Mouse (Mus musculus) megakaryocyte, embryonic 14.5 days (primary cell): Measurements from ENCODE around the gene Clec16a. TPM values are rescaled to one million over a fixed set of nuclear protein-coding genes. Genes with fewer than 3 reads are reported as not detected.

Experiments
- H3K27me3 ChIP-seq: replicated peaks from 2 replicates; pipeline ENCODE3; 2012; ENCODE audit warnings: inconsistent platforms
- H3K36me3 ChIP-seq: replicated peaks from 2 replicates; pipeline ENCODE3; 2012; ENCODE audit warnings: low read length, inconsistent platforms, mixed read lengths
- H3K4me1 ChIP-seq: 2 replicates; pipeline ENCODE4 v1.6.1; 2012; ENCODE audit warnings: inconsistent platforms
- H3K4me3 ChIP-seq: replicated peaks from 2 replicates; pipeline ENCODE3; 2012; ENCODE audit warnings: moderate library complexity, mild to moderate bottlenecking, inconsistent platforms
- H3K9me3 ChIP-seq: 2 replicates; pipeline ENCODE4 v1.6.1; 2012; ENCODE audit warnings: inconsistent platforms
- FLI1 ChIP-seq: IDR thresholded peaks from 2 replicates; pipeline ENCODE4 v1.6.1; 2012; ENCODE audit warnings: low read length, inconsistent platforms, mixed read lengths
- GATA1 ChIP-seq: IDR thresholded peaks from 3 replicates; pipeline ENCODE4 v1.6.1; 2012; ENCODE audit warnings: mixed read lengths, low read length, inconsistent platforms, borderline replicate concordance
- polyA plus RNA-seq: library from polyadenylated mRNA; stranded (reverse); fragments of >175 nt; gene quantifications from 2 replicates; pipeline ENCODE4 v1.2.3, GENCODE M21; 2012; ENCODE audit warnings: low replicate concordance; ENCODE audit not compliant: insufficient read depth

Gene Clec16a
- polyA plus RNA-seq, 1 experiment: 10.4 TPM

DNA sequence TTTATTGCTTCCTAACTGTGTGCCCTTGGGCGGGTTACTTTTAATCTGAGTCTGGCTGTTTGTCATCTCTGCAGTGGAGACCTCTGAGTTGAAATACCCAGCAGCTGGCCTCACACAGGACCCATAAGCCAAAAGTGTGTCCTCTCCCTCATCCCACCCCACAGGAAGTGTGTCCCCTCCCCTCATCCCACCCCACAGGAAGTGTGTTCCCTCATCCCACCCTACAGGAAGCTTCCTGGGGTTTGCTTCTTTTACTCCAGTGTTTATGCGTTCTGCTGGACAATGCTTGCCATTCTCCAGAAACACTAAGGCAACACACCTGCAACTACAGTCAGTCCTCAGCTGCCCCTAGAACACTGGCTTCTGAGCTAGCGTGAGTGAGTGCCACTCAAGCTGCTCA is 92.8 kb downstream of the Clec16a start:
- Histone ChIP-seq H3K36me3 (peaks cover 45% of the 10 kb centered on the region), H3K4me1 (peaks cover 78% of the 10 kb centered on the region), H3K4me3 (peak overlapping the region; percentile 68), H3K27me3 (no peaks in the 10 kb centered on the region), H3K9me3 (no peaks in the 10 kb centered on the region)
- no peak for TF ChIP-seq GATA1

DNA sequence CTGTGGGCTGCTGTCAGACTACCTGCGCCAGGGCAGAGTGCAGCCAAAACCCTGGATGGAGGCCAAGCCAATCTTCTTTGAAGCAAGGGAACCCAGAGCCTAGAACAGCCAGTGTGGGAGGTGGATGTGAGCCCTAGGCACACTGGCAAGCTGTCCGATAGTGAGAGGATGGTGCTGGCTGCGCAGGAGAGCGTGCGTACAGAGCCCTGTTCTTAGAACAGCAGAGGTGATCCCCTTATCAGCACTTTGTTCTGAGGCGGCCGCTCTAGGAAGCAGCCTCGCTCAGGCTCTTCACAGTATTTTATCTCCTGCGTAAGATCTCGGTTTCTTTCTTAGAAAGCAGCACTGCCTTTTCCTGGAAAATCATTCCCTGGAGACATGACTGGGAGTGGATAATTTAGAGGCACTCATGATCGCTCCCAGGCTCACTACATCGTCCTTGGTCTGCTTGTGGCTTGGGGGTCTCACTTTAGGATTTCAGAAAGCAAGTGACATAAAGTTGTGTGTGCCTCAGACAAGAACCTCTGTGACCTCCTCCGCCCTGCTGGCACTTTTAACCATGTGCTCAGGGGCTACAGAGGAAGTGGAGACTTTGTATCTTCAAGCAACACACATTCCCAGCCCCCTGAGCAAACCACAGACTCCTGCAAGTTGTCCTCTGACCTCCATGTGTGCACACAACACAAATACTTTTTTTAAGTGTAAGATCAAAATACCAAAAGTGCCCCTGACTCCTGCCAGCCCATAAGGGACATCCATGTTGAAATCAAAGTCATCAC is 94.2 kb downstream of the Clec16a start:
- H3K36me3 ChIP-seq: peaks cover 42% of the 10 kb centered on the region
- no peaks in the 10 kb centered on the region for H3K27me3 ChIP-seq
- H3K4me3 ChIP-seq: peak overlapping the region; percentile 84
- TF ChIP-seq GATA1: no peak
- TF ChIP-seq FLI1: no peak
- H3K9me3 ChIP-seq: no peaks in the 10 kb centered on the region
- peaks cover 88% of the 10 kb centered on the region for H3K4me1 ChIP-seq

DNA sequence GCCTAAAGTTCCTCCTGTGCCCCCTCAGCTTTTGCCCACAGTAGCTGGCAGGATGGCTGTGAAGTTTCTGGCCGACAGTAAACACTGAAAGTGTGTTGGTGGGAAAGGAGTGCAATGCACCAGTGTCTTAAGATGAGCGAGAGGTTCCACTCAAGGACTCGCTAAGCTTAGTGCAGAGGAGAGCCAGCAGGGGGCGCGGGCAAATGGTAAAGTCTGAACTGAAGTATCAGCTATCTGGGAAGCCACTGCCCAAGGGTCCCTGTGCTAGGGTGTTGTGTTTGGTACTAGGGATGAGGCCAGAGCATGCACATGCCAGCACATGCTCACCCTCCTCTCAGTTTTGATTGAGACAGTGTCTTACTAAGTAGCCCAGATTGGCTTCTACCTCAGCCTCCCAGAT is 94.9 kb downstream of the Clec16a start:
- no peaks in the 10 kb centered on the region for H3K27me3 ChIP-seq
- TF ChIP-seq GATA1: no peak
- TF ChIP-seq FLI1: no peak
- H3K36me3 ChIP-seq: peaks cover 42% of the 10 kb centered on the region
- H3K9me3 ChIP-seq: no peaks in the 10 kb centered on the region
- H3K4me1 ChIP-seq: peaks cover 91% of the 10 kb centered on the region
- peak overlapping the region; percentile 16 for H3K4me3 ChIP-seq

DNA sequence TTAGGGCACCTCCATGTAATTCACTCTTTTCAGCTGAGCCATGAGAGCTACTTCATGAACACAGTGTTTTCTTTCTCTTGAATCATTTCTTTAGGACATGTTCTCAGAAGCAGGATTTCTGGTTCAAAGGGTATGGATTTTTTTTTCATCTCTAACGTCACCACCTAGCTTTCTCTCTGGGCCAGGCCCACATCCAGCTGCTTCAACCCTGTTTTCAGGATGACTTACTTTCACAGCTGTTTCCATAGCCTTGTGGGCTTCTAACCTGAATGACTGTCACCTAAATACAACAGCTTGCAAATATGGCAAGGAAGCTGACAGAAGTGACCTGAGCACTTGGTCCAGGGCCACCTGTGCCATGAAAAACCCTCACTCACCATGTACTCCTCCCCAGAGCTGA is 96.0 kb downstream of the Clec16a start:
- H3K9me3 ChIP-seq: no peaks in the 10 kb centered on the region
- TF ChIP-seq FLI1: no peak
- H3K36me3 ChIP-seq: peaks cover 41% of the 10 kb centered on the region
- H3K4me1 ChIP-seq: peaks cover 92% of the 10 kb centered on the region
- H3K4me3 ChIP-seq: no peak overlapping the region
- H3K27me3 ChIP-seq: no peaks in the 10 kb centered on the region

DNA sequence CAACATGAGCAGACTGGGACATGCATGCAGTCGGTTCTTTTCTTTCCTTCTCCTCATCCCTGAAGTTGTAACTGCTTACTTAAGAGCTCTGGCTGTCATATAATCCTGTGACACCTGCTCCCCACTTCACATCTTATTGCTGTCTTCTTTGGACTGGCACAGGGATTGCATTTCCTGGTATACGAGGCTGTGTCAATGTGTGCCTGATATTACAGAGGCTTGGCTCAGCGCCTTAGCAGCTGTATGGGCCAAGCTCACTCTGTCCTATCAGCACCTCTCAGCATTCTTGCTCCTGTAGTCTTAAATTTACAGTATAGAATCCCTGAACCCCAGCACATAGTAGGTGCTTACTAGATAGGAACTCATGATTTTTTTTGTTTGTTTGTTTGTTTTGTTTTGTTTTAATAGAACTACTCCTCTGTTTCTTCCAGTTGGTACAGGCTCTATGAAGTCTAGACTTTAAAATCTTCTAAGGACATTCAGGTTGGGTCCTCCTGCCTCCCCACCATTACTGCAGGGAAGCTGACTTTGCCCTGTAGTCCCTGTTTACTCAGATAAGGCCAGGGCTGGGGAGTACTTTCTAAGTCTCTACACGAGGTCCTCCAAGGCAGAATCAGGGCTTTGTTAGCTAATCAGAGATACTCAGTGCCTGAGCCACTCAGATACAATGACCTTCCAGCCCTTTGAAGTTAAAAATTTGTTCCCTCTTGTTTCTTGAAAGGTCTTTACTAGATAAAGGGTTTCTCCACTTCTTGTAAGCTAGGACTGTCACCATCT is 97.9 kb downstream of the Clec16a start:
- no peak overlapping the region for H3K4me3 ChIP-seq
- peaks cover 83% of the 10 kb centered on the region for H3K4me1 ChIP-seq
- H3K36me3 ChIP-seq: peaks cover 52% of the 10 kb centered on the region
- TF ChIP-seq GATA1 (no peak), FLI1 (no peak)
- H3K9me3 ChIP-seq: no peaks in the 10 kb centered on the region
- H3K27me3 ChIP-seq: no peaks in the 10 kb centered on the region

DNA sequence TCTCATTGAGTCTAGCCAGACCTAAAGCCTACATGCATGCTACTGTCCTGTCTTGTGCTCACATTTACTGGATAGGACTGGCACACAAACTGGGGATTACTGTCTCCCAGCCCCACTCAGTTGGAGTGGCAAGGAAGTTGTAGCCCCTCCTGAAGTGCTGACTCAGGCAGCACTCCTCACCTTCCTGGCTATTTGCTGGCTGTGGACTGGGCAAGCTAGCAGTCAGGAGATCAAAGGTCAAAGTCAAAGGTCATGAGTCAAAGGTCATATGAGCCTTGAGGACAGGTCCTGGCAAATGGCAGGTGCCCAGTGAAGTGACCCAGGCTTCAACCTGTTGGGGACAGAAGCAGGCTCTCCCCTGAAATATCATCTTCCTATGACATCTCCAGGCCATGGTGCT is 99.1 kb downstream of the Clec16a start:
- Histone ChIP-seq H3K27me3 (no peaks in the 10 kb centered on the region), H3K4me1 (peaks cover 76% of the 10 kb centered on the region), H3K4me3 (no peak overlapping the region), H3K9me3 (no peaks in the 10 kb centered on the region), H3K36me3 (peaks cover 64% of the 10 kb centered on the region)
- TF ChIP-seq GATA1 (no peak), FLI1 (no peak)

DNA sequence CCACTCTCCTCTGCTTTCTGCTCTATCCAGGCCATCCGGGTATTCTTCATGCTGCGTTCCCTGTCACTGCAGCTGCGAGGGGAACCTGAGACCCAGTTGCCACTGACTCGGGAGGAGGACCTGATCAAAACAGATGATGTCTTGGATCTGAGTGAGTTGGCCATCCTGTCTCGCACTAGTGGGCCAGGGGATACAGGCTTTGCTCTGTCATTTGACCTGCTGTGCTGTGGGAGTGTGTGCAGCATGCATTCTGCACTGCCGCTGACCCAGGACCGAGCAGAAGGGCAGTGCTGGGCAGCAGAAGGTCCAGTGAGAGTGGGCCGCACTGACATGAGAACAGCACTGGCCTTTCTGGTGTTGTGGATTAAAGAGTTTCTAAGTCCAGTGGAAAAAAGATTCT is 99.6 kb downstream of the Clec16a start:
- Histone ChIP-seq H3K9me3 (no peaks in the 10 kb centered on the region), H3K4me3 (no peak overlapping the region), H3K36me3 (peaks cover 69% of the 10 kb centered on the region), H3K4me1 (peaks cover 71% of the 10 kb centered on the region), H3K27me3 (no peaks in the 10 kb centered on the region)
- TF ChIP-seq FLI1: no peak
- no peak for TF ChIP-seq GATA1

DNA sequence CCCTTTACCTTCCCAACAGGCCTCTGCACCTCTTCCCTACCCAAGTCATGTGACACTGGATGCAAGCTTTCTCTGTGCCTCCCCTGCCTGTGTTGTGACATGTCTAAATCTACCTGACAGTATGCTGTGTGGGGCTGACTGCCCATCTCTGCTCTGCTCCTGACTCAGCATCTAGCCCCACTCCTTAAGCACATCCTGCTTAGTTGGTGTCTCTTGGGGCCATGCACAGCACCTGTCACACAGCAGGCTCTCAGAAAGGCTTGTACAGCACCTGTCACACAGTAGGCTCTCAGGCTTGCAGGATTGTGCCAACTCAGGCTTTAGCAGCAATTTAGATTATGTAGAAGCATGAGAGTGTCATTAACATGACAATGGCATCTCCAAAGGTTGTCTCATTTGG is 106.7 kb downstream of the Clec16a start:
- Histone ChIP-seq H3K4me1 (peaks cover 60% of the 10 kb centered on the region), H3K27me3 (peaks cover 14% of the 10 kb centered on the region), H3K36me3 (peaks cover 57% of the 10 kb centered on the region), H3K4me3 (peak overlapping the region; percentile 6), H3K9me3 (no peaks in the 10 kb centered on the region)
- TF ChIP-seq GATA1 (no peak), FLI1 (no peak)

DNA sequence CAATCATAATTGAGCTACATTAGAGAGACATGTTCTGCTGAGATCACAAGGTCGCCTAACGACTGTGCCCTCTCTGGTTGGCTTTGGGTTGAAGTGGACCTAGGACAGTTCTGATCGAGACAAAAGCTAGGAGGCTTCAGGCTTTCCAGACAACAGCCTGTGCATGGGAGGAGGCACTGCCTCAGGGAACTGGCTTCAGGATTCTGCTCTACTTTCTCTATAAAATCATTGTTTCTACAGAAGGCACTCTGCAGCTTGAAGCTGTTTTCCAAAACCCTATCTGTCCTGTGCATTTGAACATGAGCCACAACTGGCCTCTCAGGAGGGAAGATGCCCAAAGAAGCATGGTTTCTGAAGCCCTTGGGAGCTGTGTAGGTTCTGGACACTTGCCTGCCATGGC is 107.8 kb downstream of the Clec16a start:
- H3K9me3 ChIP-seq: no peaks in the 10 kb centered on the region
- H3K36me3 ChIP-seq: peaks cover 49% of the 10 kb centered on the region
- no peak for TF ChIP-seq GATA1
- TF ChIP-seq FLI1: no peak
- peaks cover 14% of the 10 kb centered on the region for H3K27me3 ChIP-seq
- no peak overlapping the region for H3K4me3 ChIP-seq
- peaks cover 68% of the 10 kb centered on the region for H3K4me1 ChIP-seq

DNA sequence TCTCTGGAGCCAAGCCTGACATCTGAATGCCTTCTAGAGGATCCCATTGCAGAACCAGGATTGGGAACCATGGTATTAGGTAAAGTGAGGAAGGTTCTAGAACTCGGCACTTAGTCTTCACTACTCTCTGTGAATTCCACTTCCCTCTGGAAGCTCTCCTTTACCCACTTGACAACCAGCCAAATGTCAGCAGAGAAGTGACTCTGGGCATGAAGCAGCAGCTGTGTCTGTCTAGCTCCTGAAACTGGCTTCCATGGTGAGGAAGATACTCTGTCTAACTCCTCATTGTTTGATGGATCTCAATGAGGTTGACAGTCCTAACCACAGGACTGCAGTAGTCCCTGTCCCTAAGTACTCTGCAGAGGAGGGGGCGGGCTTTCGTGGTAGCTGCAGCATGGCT is 110.1 kb downstream of the Clec16a start:
- Histone ChIP-seq H3K36me3 (peaks cover 40% of the 10 kb centered on the region), H3K27me3 (peaks cover 12% of the 10 kb centered on the region), H3K4me3 (peak overlapping the region; percentile 19), H3K9me3 (no peaks in the 10 kb centered on the region), H3K4me1 (peaks cover 82% of the 10 kb centered on the region)
- TF ChIP-seq FLI1 (no peak), GATA1 (no peak)
